Mouse (Mus musculus) kidney, embryonic 15.5 days (tissue): ENCODE data around the gene Habp2. TPM values are rescaled to one million over a fixed set of nuclear protein-coding genes. Genes with fewer than 3 reads are reported as not detected.

ENCODE experiments used
- ATAC-seq: fragments of 200-750 bp; cut with Nextera tagmentation; replicated peaks from 2 replicates; pipeline ENCODE4 v1.8.0; 2017; ENCODE audit warnings: moderate TSS enrichment; ENCODE audit not compliant: low FRiP score
- H3K27ac ChIP-seq: fragments of 300-500 bp; sonication (generic); 2 replicates; pipeline ENCODE4 v1.5.1; 2015; ENCODE audit warnings: mild to moderate bottlenecking, inconsistent platforms
- H3K27me3 ChIP-seq: fragments of 300-500 bp; sonication (generic); 2 replicates; pipeline ENCODE4 v1.6.1; 2015; ENCODE audit warnings: inconsistent platforms
- H3K36me3 ChIP-seq: fragments of 300-500 bp; sonication (generic); 2 replicates; pipeline ENCODE4 v1.6.1; 2015; ENCODE audit warnings: inconsistent platforms
- H3K4me1 ChIP-seq: fragments of 300-500 bp; sonication (generic); 2 replicates; pipeline ENCODE4 v1.6.1; 2015; ENCODE audit warnings: inconsistent platforms
- H3K4me2 ChIP-seq: fragments of 300-500 bp; sonication (generic); 2 replicates; pipeline ENCODE4 v1.6.1; 2015; ENCODE audit warnings: moderate library complexity, mild to moderate bottlenecking, inconsistent platforms
- H3K4me3 ChIP-seq: fragments of 300-500 bp; sonication (generic); replicated peaks from 2 replicates; pipeline ENCODE4 v1.5.1; 2015; ENCODE audit warnings: mild to moderate bottlenecking, inconsistent platforms
- H3K9ac ChIP-seq: fragments of 300-500 bp; sonication (generic); 2 replicates; pipeline ENCODE4 v1.6.1; 2015; ENCODE audit warnings: mild to moderate bottlenecking, inconsistent platforms
- H3K9me3 ChIP-seq: fragments of 300-500 bp; sonication (generic); replicated peaks from 2 replicates; pipeline ENCODE4 v1.6.1; 2016; ENCODE audit warnings: inconsistent platforms
- WGBS: fragments of 180-500 bp; shearing (Covaris S2); methylation state at CpG from one replicate; pipeline ENCODE4 v1.1.7; 2015; ENCODE audit warnings: mixed read lengths; 5-methylcytosine and 5-hydroxymethylcytosine counted together
- polyA plus RNA-seq: library from polyadenylated mRNA; unstranded; fragments of >200 nt; fragmentation: Nextera tagmentation; extraction: Ambion mirVana; gene quantifications from 2 replicates; pipeline ENCODE4 v1.2.1, GENCODE M21; 2015

Habp2 gene
- polyA plus RNA-seq = 30.8 and 31.2 TPM in 2 replicates

- Histone ChIP-seq H3K4me2 (peak within 1 kb of the TSS; percentile 20; the same call in 1 of the 2 replicates), H3K9me3 (no peaks in the 10 kb centered on the region), H3K4me1 (peaks cover 33% of the 10 kb centered on the region), H3K27ac (peak within 1 kb of the TSS; percentile 73), H3K4me3 (0 out of 2 replicates have a peak within 1 kb of the TSS, but pooled peaks have one; percentile 4), H3K36me3 (no peaks in the 10 kb centered on the region), H3K27me3 (no peaks in the 10 kb centered on the region), H3K9ac (no peak within 1 kb of the TSS)
- no peak for ATAC-seq
- 70% methylated on average over 7 of the region's 7 CpGs for WGBS
Observed at GRCm38 (mm10) chr19:56286866-56287265, at the start of gene Habp2. Gene Habp2 (plus strand): TSS chr19:56287137.

GRCm38 (mm10) chr19:56238501-56238900 is 48.4 kb upstream of the Habp2 start:
- Histone ChIP-seq H3K9me3 (no peaks in the 10 kb centered on the region), H3K36me3 (no peaks in the 10 kb centered on the region), H3K4me3 (no peak overlapping the region), H3K27ac (no peak overlapping the region), H3K4me1 (peaks cover 17% of the 10 kb centered on the region), H3K27me3 (no peaks in the 10 kb centered on the region), H3K4me2 (no peak overlapping the region), H3K9ac (no peak overlapping the region)
- no peak for ATAC-seq
- WGBS = 56% methylated on average over 4 of the region's 4 CpGs

GRCm38 (mm10) chr19:56245201-56245600 is 41.7 kb upstream of the Habp2 start:
- no peak for ATAC-seq
- 70% methylated on average over 5 of the region's 5 CpGs for WGBS
- Histone ChIP-seq H3K4me3 (no peak overlapping the region), H3K27ac (no peak overlapping the region), H3K9me3 (0 out of 2 replicates have a peak, but pooled peaks cover 2% of the 10 kb centered on the region), H3K27me3 (no peaks in the 10 kb centered on the region), H3K36me3 (no peaks in the 10 kb centered on the region), H3K9ac (no peak overlapping the region), H3K4me2 (no peak overlapping the region), H3K4me1 (no peaks in the 10 kb centered on the region)

- 0 out of 2 replicates have a peak overlapping the region, but pooled peaks have one; percentile 22 for H3K27ac ChIP-seq
- WGBS = 79% methylated on average over 4 of the region's 4 CpGs
Observed at GRCm38 (mm10) chr19:56252815-56253214, 34.1 kb upstream of the Habp2 start.

GRCm38 (mm10) chr19:56253271-56253670 is 33.7 kb upstream of the Habp2 start:
- Histone ChIP-seq H3K9me3 (no peaks in the 10 kb centered on the region), H3K36me3 (no peaks in the 10 kb centered on the region), H3K9ac (no peak overlapping the region), H3K4me3 (no peak overlapping the region), H3K4me2 (no peak overlapping the region), H3K27me3 (no peaks in the 10 kb centered on the region), H3K27ac (no peak overlapping the region), H3K4me1 (peaks cover 5% of the 10 kb centered on the region; the same call in 1 of the 2 replicates)
- no peak for ATAC-seq
- WGBS = 67% methylated on average over 10 of the region's 10 CpGs

More at GRCm38 (mm10) chr19:56252815-56253214, 34.1 kb upstream of the Habp2 start:
- Histone ChIP-seq H3K9ac (no peak overlapping the region), H3K4me1 (peaks cover 5% of the 10 kb centered on the region; the same call in 1 of the 2 replicates), H3K9me3 (no peaks in the 10 kb centered on the region), H3K27me3 (no peaks in the 10 kb centered on the region), H3K36me3 (no peaks in the 10 kb centered on the region), H3K4me2 (no peak overlapping the region), H3K4me3 (no peak overlapping the region)
- ATAC-seq = no peak

GRCm38 (mm10) chr19:56254751-56255150 is 32.2 kb upstream of the Habp2 start:
- Histone ChIP-seq H3K4me2 (no peak overlapping the region), H3K36me3 (no peaks in the 10 kb centered on the region), H3K27me3 (no peaks in the 10 kb centered on the region), H3K4me1 (peaks cover 5% of the 10 kb centered on the region; the same call in 1 of the 2 replicates), H3K9me3 (no peaks in the 10 kb centered on the region), H3K27ac (no peak overlapping the region), H3K4me3 (no peak overlapping the region), H3K9ac (no peak overlapping the region)
- WGBS = 48% methylated on average over 7 of the region's 7 CpGs
- ATAC-seq = no peak

- Histone ChIP-seq H3K4me3 (no peak overlapping the region), H3K27me3 (no peaks in the 10 kb centered on the region), H3K27ac (no peak overlapping the region), H3K4me1 (peaks cover 5% of the 10 kb centered on the region; the same call in 1 of the 2 replicates), H3K9me3 (no peaks in the 10 kb centered on the region), H3K4me2 (no peak overlapping the region), H3K9ac (no peak overlapping the region), H3K36me3 (no peaks in the 10 kb centered on the region)
- ATAC-seq = no peak
- 20% methylated on average over 3 of the region's 3 CpGs for WGBS
Observed at GRCm38 (mm10) chr19:56255506-56255905, 31.4 kb upstream of the Habp2 start.

- ATAC-seq = no peak
Observed at GRCm38 (mm10) chr19:56256235-56256634, 30.7 kb upstream of the Habp2 start.

GRCm38 (mm10) chr19:56256741-56257140 is 30.2 kb upstream of the Habp2 start:
- no peaks in the 10 kb centered on the region for H3K9me3 ChIP-seq
- H3K27me3 ChIP-seq = no peaks in the 10 kb centered on the region
- H3K36me3 ChIP-seq = no peaks in the 10 kb centered on the region
- no peak overlapping the region for H3K4me3 ChIP-seq
- no peak overlapping the region for H3K27ac ChIP-seq
- H3K4me1 ChIP-seq = 0 out of 2 replicates have a peak, but pooled peaks cover under 1% of the 10 kb centered on the region
- no peak overlapping the region for H3K4me2 ChIP-seq
- H3K9ac ChIP-seq = no peak overlapping the region
- no peak for ATAC-seq
- WGBS = 67% methylated on average over 1 of the region's 1 CpGs

More at GRCm38 (mm10) chr19:56256235-56256634, 30.7 kb upstream of the Habp2 start:
- no peak overlapping the region for H3K4me3 ChIP-seq
- WGBS = 46% methylated on average over 1 of the region's 1 CpGs
- no peak overlapping the region for H3K9ac ChIP-seq
- H3K27me3 ChIP-seq = no peaks in the 10 kb centered on the region
- no peak overlapping the region for H3K27ac ChIP-seq
- H3K9me3 ChIP-seq = no peaks in the 10 kb centered on the region
- no peaks in the 10 kb centered on the region for H3K36me3 ChIP-seq
- H3K4me2 ChIP-seq = no peak overlapping the region
- peaks cover 5% of the 10 kb centered on the region; the same call in 1 of the 2 replicates for H3K4me1 ChIP-seq

- H3K4me1 ChIP-seq = peaks cover 25% of the 10 kb centered on the region
- WGBS = 80% methylated on average over 14 of the region's 14 CpGs
- peak overlapping the region; percentile 72 for H3K27ac ChIP-seq
- no peaks in the 10 kb centered on the region for H3K9me3 ChIP-seq
- no peak overlapping the region for H3K4me3 ChIP-seq
- no peak for ATAC-seq
- no peaks in the 10 kb centered on the region for H3K36me3 ChIP-seq
- no peak overlapping the region for H3K4me2 ChIP-seq
- H3K9ac ChIP-seq = no peak overlapping the region
- no peaks in the 10 kb centered on the region for H3K27me3 ChIP-seq
Observed at GRCm38 (mm10) chr19:56263696-56264095, 23.2 kb upstream of the Habp2 start.

GRCm38 (mm10) chr19:56264175-56264574 is 22.8 kb upstream of the Habp2 start:
- no peak overlapping the region for H3K9ac ChIP-seq
- H3K27me3 ChIP-seq = no peaks in the 10 kb centered on the region
- no peaks in the 10 kb centered on the region for H3K36me3 ChIP-seq
- H3K4me1 ChIP-seq = peaks cover 25% of the 10 kb centered on the region
- ATAC-seq = peak; percentile 52; the same call in 1 of the 2 replicates
- H3K4me3 ChIP-seq = no peak overlapping the region
- no peak overlapping the region for H3K4me2 ChIP-seq
- WGBS = 27% methylated on average over 4 of the region's 4 CpGs
- no peaks in the 10 kb centered on the region for H3K9me3 ChIP-seq
- peak overlapping the region; percentile 82 for H3K27ac ChIP-seq

GRCm38 (mm10) chr19:56265149-56265548 is 21.8 kb upstream of the Habp2 start:
- ATAC-seq = peak; percentile 44; the same call in 1 of the 2 replicates
- Histone ChIP-seq H3K27ac (peak overlapping the region; percentile 82), H3K4me1 (peaks cover 25% of the 10 kb centered on the region), H3K9ac (no peak overlapping the region), H3K9me3 (no peaks in the 10 kb centered on the region), H3K4me3 (no peak overlapping the region), H3K27me3 (no peaks in the 10 kb centered on the region), H3K4me2 (no peak overlapping the region), H3K36me3 (no peaks in the 10 kb centered on the region)
- WGBS = 70% methylated on average over 5 of the region's 5 CpGs

GRCm38 (mm10) chr19:56272081-56272480 is 14.9 kb upstream of the Habp2 start:
- H3K4me2 ChIP-seq = no peak overlapping the region
- WGBS = 66% methylated on average over 8 of the region's 8 CpGs
- ATAC-seq = no peak
- H3K4me3 ChIP-seq = no peak overlapping the region
- no peak overlapping the region for H3K27ac ChIP-seq
- H3K4me1 ChIP-seq = peaks cover 23% of the 10 kb centered on the region
- H3K9ac ChIP-seq = no peak overlapping the region
- no peaks in the 10 kb centered on the region for H3K9me3 ChIP-seq
- H3K36me3 ChIP-seq = no peaks in the 10 kb centered on the region
- no peaks in the 10 kb centered on the region for H3K27me3 ChIP-seq
